Mouse (Mus musculus) lung, postnatal 25 days (tissue): ENCODE data around the gene Txnrd1.

Source experiments
- DNase-seq: peaks from one replicate; pipeline ENCODE4 v3.0.0; 2022; ENCODE audit warnings: low spot score

Gene Txnrd1

DNA sequence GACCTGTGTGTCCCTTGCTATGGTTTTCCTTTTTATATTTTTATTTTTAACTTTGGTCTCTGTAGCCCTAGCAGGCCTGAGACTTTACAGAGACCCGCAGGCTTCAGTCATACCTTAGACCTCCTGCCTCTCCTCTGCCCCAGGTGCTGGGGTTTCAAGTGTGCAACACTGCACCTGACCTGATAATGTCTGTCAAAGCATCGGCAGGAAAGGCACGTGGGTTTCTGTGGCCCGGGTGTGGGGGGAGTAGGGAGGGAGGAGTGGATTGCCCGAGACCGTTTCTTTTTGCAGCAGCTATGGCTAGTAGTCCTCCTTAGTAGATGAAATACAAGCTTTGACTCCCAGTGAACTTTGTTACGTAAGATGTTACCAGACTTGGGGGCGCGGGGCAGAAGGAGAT is 15.8 kb upstream of the Txnrd1 start:
- no peak for DNase-seq

DNA sequence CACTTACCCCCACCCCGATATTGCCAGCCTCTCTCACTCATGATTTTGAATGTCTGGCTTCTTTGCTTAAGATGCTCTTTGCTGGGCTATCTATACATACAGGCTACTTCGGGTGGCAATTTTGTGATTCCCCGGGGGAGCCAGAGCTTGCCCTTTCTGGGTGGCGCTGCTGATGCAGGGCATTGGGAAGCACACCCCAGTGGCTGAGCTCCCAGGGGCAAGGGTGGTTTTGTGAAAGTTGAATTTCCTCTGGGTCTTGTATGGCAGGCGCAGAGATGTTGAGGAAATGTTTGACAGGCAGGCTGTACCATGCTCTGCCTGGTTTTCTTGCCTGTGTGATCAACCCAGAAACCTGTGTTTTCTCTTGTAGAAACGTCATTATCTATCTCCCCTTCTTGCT is 15.1 kb upstream of the Txnrd1 start:
- DNase-seq: no peak

DNA sequence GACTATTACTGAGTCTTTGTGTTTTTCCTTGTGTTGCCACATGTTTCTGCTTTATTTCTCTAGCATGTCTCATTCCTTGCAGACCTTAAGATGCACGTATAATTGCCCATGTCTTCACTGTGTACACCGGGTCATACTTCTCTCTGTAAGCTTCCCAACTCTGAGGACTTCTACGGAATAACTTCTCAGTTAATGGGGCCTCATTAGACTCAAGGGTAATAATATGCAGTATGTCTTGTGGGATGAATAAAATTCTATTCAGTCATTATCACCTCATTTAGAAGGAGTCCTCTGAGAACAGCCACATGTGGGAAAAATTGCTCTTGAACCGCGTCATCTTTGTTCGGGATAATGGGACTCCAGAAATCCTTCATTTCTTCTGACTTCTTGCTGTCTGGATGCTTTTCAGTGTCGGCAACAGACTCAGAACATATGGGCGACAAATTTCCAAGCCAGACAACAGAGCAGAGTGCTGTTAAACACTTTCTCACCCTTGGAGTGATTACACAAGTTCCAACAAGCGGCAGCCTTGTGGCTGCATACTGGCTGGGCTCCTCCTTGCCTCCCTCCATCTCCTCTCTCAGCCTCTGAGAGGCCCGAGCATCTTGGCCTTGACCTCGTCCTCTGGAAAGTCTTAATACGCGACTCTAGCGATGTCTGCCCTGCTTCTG is 10.5 kb upstream of the Txnrd1 start:
- no peak for DNase-seq

DNA sequence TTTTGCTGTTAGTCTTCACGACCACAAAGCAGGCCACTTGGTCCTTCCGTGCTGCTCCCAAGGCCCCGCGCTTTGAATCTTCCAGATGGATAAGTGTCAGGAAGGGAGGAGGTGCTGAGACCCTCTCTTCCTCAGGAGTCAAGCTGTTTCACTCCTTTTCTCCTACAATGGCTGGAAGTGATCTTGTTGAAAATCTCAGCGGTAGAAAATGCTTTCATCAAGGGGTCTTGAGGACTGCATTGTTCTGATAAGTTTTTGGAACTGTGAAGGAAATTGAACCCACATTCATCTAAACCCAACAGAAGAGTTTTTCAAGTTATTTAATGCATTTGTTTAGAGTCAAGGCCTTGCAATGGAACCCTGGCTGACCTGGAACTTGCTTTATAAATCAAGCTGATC is 10.0 kb upstream of the Txnrd1 start:
- no peak for DNase-seq

DNA sequence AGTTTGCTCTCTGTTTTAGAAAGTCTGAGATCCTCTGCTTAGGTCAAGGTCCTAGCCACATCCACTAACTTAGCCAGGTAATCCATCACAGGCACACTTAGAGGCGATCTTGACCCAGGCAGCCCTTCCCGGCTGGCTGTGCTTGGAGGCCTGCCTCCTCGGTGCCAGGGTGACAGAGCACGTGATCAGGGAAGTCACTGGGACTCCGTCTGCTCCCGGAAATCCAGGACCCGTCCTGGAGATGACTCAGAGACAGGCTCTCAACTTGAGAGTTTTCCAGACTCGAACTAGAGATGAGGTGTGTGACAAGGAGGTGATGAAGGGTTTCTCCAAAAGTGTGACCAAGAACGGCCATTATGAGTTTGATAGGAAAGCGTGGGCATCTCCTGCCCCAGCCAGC is 9.2 kb upstream of the Txnrd1 start:
- no peak for DNase-seq

DNA sequence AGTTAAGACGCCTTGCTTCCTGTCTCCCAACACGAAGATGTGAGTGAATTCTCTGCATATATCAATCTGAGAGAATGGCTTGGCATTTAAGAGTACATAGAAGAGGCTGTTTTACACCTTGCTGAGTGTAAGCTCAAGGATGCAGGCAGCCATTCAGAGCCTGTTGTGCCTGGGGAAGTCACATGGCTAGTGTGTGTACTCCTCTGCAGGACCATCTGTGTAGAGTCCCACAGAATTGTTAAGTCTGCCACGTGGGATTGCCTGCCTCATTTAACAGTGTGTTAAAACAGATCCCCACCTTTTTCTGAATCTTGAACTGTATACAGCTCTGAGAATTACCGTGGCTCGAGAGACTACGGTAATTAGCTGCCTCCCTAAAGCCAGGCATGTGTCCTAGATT is 7.2 kb upstream of the Txnrd1 start:
- no peak for DNase-seq

DNA sequence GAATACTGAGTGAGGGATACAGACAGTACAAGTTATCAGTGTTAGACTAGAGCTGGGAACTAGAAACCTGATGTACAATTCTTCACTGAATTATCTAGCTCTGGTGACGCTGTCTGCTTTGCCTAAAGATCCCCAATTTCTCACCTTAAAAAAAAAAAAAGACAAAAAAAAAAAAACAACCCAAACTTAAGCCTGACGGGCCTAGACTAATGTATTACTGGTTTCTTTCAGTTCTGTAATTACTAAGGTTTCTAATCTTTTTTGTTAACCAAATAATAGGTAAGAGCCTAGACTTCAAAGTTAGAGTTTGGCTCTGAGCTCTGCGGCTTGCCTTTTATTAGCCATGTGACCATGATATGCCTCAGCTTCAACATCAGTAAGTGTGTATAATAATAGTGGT is 2.1 kb downstream of the Txnrd1 start:
- DNase-seq: no peak

DNA sequence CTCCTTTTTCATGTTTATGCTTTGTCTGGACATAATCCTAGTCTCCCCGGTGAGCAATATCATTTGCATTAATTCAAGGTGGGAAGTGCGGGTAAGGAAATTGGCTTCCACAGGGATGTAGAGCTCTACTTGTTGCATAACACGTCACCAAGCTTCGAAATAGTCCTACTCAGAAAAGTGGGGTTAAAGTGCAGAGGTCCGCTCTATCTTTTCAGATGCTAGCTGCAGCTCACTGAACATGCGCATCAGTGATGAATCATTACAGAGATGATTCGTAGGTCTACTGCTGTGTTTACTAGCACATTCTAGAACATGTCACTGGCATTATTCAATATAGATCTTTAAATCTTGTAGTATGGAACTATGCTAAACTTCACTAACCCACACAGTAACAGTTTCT is 4.6 kb downstream of the Txnrd1 start:
- no peak for DNase-seq

DNA sequence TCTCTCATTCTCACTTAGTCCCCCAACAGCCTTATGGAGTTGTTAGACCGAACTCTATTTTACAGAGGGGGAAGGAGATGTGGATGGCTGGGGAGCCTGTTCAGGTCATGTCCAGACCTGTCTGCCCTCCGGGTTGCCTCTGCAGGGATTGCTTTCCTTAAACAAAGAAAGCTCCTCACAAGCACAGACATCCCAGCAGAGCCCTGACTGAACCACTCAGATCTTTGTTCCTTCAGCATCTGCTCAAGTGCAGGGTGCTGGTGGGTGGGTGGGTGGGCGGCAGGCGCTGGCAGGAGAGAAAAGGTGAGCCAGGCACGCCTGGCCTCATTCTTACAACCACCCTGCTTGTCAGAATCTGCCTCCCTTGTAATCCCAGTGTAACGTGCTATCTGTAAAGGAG is 10.3 kb downstream of the Txnrd1 start:
- no peak for DNase-seq

DNA sequence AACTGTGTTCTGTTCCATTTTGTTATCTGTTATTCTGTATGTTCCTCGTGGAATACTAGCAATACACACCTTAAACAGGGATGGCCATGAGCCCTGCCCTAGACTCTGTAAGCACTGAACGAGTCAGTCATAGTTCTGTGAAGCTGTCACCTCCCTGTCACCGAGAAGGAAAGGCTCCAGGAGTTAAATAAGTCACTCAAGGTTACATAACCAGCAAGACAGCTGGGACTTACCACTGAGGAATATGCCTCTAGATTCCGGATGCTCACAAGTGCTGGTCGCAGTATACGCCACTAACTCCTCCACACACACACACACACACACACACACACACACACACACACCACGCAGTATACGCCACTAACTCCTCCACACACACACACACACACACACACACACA is 11.0 kb downstream of the Txnrd1 start:
- DNase-seq: no peak

DNA sequence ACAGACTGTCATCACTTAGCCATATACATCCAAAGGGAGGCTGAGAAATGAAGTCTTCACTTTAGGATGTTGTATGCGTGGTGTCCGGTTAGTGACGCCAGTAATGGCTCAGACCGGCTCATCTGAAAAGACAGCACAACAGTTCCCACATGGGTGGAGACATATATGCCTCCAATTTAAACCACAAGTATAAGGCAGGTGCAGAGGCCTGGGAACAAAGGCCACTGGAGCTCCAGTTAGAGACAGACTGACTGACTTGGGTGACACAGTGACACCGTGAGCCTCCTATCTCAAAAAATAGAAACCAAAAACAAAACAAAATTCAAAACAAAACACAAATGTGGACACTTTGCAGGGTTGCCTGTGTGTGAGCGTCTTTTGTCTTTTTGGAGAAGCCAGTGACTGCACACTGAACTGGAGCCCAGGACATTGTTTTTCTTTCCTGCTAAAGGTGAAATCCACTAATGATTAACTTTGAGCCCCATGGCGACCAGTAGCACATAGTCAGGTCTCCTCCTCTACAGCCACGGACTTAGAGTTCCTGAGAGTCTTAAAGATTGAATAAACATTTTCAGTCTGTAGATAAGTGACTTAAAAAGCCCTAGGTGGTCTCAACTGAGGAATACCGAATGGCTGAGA is 14.2 kb downstream of the Txnrd1 start:
- DNase-seq: no peak

DNA sequence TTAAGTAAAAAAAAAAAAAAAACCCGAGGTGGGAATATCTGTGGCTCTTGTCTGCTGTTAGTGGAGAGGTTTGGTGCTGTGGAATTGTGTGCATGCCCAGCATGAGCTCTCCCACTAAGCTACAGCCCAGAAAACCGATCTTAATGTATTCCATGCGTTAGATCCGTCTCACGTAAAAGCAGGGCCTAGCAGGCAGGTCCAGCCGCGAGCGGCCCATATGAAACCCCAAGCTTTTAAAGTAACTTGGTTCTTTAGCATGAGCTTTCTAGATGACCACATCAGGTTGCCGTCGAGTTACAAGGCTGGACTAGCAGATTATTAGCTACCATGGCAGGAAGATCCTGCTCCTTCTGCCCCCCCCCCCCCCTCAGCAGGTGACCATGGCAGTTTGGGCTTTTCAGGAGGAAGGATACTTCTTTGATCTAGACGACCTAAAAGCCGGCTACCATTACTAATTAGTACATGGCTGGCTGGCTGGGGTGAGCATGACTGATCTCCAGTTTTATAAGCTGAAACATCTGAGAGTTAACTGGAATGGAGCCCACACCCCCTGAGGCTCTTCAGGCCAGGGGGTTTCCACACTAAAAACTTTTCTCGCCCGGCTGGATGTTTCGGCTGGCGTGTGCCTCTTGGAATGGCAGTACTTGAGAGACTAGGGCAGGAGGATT is 16.1 kb downstream of the Txnrd1 start:
- DNase-seq: no peak

DNA sequence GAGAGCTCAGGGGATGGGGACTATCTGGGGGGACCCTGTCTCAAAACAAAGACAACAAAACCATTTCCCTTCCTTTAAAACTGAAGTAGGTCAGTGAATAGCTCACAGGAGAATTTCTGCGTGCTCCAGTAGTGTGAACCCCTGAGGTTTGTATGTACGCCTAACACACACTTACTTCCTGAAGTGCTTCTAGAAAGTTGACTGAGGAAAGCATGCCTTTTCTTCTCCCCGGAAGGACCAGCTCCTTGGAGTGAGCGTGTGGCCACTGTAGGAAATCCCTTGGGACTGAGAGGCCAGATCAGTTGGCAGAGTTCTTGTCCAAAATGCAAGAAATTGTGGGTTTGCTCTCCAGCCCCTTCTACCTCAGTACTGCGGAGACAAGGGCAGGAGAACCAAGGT is 16.6 kb downstream of the Txnrd1 start:
- no peak for DNase-seq

DNA sequence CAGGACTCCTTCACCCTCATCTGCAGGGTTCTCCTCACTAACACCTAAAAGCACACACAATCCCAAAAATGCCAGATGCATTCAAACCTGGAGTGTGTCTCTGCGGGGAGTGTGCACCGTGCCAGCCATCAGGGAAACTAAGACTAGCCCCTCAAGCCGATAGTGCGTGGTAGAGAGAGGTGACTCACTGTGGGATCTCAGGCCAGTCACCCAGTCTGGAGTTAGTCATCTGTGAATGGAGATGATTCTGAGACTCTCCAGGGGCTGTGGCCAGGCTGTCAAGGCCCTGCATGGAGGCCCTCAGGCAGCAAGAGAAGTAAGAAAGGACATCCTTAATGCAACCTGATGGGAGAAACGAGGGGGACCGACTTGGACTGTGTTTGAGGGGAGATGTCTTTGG is 18.0 kb downstream of the Txnrd1 start:
- DNase-seq: no peak

DNA sequence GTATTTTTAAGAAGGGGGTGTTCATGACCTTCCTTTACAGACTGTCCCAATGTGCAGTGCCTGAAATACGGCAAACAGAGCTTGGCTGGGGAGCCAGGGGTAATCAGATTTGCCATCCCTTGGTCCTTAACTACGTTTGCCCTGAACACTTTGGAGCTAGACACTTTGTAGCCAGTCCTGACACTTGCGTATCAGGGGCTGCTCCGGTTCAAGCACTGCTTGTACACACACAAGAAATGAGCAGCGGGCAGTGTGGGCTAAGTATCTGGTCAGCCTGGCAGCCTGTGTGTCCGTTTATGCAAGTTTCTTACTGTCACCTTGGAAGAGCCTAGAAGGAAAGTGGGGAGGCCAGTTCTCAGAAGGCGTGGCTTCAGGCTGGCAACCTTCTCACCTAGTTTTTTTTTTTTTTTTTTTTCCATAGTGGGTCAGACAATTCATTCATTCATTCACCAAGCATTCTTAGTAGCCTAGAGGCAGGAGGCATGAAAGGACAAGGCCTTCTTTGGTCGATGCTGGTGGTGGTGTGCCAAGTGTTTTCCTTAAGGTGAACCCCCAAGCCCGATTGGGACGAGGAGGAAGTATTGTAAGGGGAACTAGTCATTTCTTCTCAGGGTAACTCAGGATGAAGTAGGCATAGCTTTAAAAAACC is 24.4 kb downstream of the Txnrd1 start:
- peak; percentile 7 for DNase-seq

DNA sequence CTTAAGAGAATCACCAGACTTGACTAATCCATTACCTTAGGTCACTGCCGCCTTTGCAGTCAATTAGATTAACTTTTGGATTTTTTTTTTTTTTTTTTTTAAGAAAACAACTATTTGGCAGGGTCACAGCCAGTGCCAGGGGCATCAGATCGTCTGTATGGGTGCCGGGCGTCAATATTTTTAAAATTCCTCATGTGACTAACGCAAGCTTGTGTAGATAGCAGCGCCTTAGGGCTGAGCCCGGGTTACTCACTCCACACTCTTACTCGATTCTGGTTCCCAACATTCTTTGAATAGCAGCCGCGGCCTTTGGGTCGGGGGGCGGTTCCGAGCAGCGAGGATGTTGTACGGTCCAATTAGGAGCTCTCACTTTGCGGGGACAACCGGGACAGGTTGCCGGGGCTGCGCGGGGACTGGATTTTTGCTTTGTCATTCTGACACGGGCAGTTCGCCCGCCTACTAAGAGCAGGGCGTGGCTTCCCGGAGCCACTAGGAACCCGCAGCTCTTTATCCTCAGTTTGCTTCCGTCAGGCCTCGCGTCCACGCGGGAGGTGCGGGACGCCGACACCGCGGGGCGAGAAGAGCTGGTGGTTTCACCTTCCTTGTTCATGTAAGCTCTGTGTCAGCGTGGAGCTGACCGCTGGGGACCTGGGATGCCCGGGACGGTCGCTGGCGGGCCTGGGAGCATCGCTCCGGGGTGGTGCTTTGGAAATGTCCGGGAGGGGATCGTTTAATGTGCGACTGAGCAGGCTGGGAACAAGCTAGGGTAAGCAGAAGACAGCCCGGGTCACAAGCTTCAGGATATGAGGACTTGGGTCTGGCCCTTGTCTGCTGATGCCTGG is 25.2 kb downstream of the Txnrd1 start:
- peak; percentile 94 for DNase-seq

DNA sequence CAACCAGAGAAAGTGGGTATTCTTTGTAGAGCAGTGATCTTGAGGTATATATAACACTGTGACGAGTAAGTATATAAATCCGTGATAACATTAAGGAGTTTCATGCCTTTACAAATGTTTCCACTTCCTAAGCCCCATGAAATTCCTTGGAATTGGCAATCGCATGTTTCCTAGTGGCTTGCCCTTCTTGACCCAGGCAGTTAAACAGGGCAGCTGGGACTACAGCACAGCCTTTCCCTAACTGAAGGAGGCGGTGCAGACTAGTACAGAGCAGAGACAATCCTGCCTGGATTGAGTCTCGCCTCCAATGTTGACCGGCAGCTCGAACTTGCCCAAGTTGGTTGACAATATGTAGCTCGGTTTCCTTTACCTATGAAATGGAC is 25.8 kb downstream of the Txnrd1 start:
- peak; percentile 54 for DNase-seq

DNA sequence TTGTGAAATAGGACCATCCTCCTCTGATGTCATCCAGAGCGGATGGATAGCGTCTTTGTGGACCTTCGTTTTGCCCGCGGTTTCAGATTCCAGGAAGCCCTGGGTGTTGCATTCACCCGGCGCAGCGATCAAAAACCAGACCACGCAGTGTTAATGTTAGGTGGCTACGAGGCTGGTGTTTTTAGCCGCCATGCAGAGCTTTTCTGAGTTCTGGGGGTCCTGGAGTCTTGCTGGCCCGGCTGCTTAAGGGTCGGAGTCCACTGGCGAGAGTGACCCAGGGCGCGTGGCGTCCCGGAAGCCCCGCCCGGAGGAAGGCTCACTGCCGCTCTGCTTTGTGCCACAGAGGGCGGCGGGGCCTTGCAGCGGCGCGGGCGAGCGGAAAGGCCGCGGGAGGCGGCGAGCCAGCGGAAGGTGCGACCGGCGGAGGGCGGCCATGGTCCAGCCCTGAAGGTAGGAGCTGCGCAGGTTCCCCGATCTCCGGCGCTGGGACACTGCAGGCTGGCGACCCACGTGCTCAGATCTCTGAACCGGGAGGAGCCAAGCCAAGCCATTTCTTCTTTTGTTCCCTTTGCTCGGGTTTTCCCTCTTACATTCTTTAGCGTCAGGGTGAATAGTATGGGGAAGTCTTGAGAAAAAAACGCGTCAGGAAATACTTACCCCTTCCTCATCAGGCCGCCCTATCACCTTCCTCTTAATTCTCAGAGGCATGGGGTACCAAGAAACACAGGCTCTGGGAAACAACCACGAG is 26.6 kb downstream of the Txnrd1 start:
- peak; percentile 54 for DNase-seq

DNA sequence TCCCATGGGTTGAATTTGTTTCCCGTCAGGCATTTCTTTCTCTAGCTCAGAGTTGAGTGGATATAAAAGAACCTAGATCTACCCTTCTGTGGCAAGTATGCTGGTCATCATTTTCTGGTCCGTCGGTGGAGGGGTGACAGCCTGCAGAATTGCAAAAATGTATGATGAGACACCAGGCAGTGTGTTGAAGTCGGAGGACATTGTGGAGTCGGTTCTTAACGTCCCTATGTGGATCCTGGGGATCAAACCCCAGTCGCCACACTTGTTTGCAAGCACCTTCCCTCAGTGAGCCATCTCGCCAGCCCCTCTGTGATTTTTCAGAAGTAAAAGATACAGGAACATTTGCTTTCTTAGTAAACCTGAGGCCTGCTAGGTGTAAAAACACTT is 27.2 kb downstream of the Txnrd1 start:
- no peak for DNase-seq

DNA sequence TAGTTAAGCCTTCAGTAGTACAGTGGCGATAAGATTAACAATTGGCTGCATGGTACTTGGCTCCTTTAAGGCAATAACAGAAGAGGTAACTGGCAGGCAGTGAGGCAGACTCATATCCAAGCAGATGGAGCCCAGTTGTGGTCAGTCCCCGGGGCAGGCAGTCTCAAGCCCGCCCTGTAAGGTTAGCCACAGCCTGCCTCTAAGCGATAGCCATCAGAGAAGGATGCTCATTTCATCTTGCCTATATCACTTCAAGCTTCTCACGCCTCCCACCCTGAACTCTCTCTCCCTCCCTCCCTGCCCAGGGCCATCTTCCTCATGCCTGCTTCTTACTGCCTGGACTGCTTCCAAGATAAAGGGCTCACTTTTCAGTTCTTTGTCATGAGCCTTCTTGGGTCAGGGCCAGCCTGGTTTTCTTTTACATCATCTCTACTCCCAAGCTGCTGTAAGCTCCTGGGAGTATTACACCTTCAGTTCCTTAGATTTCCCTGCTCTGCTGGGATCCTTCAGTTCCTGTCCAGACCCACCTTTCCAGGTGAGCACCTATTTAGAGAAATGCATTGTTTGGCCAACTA is 29.4 kb downstream of the Txnrd1 start:
- no peak for DNase-seq

DNA sequence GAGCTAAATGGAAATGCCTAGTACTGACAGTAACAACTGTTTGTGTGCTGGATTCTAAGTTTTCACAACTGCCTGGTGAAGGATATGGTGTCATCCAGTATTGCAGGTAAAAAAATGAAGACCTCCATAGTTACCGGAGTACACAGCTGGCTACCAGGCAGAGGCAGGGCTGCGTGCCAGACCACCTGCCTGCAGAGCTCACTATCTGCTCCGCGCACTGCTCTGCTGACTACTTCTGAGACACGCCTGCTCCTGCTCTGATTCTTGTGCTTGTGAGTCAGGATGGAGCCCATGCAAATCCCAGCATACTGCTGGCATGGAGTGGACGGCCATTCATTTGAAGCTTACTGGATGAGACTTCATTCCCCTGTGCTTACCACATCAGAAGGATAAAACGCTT is 30.1 kb downstream of the Txnrd1 start:
- no peak for DNase-seq
